Mouse (Mus musculus) right cerebral cortex, postnatal 14 days (tissue): Measurements from ENCODE around the gene Clec4e.
"Not testable (repeated sequence)": the region's sequence is repeated elsewhere in the genome, so short reads cannot be mapped to it uniquely, and the experiment has no call there.

Experiments used
- DNase-seq: peaks from one replicate; pipeline ENCODE4 v3.0.0; 2022

Gene Clec4e

DNA sequence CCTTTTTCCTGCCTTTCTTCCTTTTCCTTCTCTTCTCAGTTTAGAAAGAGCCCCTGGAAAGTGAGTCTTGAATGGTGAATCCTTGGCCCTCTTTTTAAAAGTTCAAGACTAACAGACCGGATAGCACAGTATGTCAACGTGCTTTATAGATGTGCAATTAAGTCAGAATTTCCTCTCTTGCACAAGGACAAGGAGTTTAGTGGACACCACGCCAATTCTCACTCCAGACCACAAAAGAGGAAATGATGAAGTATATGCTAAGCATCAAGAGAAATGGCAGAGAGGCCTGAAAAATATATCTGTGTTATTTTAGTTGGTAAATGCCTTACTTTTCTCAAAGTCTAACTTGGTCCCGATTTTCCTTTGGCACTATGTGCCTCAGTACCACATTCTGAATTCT lies at the start of gene Clec4e:
TSS of gene Clec4e (minus strand) at position 118 of the 400 bp plus-strand sequence.
- no peak for DNase-seq

DNA sequence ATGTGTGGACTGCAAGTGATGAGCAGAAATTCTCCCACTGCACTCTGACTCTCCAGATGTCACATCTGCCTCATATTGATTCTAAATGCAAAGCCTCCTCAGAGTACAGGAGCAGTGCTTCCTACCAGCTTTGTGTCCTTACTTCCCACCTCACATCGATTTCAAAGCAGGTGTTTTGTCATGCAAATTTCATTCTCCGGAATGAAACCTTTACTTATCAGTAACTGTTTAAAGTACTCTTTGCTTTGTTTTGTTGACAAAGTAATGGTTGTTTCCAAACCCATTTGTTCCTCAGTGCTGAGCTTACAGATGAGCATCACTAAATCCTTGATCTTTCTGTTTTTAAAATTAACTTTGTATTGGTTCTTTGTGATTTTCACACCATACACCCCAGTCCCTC lies 42.8 kb upstream of the Clec4e start:
- DNase-seq: no peak

DNA sequence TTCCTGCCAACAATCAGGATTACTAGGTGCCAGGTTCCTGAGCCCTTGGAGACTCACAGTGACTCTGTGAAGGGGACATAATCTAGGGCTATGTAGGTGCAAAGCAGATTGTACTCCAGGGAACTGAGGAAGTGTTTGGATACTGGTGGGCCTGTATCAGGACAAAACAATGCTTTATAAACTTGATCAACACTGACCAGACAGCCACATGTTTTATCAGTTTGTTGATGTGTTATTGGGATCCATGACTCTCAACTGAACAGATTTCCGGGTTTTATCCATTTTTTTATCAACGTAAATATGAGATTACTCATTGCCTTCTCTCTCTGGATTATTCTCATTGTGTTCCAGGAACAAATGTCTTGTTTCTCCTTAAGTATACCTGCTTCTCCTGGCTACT lies 18.4 kb upstream of the Clec4e start, which contains the start of gene Vmn2r19:
TSS of gene Vmn2r19 (plus strand) at position 301 of the 400 bp plus-strand sequence.
- DNase-seq: no peak

DNA sequence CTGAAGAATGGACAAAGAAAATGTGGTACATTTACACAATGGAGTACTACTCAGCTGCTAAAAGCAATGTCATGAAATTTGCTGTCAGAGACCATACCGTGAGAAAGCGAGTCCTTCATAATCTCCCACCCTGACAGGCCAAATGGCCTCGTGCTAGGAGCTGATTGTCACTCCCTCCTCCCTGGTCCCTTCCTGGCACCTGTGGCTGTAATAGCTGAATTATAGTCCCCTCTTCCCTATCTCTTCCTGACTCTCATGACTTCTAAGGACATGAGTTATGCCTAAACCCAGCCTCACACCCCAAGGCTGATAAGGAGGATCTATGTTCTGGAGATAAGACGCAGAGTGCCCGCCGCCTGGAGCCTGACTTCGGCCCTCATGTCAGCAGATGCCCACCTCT lies 16.6 kb upstream of the Clec4e start:
- DNase-seq: not testable (repeated sequence)

DNA sequence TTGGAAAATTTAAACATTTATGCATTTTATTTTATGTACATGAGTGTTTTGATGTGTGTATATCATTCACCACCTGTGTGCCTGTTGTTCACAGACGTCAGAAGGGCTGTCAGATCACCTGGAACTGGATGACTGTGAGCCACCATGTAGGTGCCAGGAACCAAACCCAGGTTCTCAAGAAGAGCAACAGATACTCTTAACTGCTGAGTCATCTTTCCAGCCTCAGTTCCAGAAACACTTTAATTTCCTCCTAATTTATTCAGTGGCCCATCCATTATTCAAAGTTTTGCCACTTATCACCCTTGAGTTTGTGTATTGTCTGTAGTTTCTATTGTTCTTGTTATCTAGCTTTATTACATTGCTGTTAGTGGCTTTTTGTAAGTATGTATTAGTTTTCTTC lies 7.0 kb upstream of the Clec4e start:
- DNase-seq: no peak

DNA sequence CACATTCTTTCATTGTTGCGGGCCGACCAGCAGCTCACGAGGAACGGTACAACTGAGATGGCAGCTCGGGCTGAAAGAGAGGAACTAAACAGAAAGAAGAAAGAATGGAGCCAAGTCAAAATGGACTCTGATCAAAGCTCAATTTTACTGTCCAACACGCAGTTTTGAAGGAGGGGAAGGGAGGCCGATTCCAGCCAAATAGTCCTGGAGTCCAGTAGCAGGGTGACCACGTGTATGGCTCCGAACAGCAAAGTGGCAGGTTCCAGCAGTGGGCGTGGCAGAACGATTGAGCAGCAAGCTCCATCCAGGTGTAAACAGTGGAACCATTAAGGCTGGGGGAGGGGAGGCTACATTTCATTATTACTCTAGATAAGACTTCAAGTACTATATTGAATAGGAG lies 3.8 kb upstream of the Clec4e start:
- not testable (repeated sequence) for DNase-seq

DNA sequence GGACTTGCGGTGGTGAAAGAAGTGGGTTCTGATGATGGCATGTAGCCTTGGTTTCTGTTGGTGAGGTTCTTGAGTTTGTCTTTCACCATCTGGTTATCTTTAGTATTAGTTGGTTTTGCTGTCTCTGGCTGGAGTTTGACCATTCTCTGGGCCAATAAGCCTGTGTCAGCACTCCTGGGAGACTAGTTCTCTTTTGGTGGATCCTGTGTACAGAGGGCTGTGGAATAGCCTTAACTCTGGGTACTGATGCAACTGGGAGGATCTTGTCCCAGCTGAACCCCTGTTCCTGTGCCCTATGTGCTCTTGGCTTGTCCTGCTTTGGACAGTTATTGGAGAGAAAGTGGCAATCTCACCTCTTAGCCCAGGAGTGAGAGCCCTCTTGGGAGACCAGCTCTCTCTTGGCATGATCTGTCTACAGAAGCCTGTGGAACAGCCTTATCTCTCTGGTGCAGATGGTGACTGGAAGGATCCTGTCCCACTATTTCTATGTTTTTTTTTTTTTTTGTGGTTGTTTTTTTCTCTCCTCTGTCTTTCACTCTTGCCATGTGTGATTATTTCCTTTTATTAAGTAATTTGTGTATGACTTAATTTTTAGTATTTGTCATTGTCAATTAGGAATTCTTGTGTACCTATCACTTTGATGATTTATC lies 3.2 kb upstream of the Clec4e start:
- no peak for DNase-seq

DNA sequence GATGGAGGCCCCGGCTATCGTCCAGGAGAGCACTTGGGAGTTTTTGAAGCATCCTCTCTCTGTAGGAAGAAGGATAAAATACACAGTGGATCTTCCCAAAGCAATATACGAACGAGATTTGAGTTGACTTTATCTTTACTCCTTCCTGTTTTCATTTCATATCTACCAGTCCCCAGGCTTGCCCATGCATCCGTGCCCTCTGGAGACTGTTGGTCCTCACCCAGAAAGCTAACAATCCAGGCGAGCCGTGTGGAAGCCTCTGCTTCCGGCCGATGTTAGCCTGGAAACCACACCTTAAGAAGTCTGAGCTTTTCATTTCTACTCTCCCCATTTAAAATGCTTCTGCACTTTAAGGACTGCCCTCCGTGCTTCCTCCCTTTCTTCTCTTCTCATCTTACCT lies 739 bp downstream of the Clec4e start:
- DNase-seq: no peak

DNA sequence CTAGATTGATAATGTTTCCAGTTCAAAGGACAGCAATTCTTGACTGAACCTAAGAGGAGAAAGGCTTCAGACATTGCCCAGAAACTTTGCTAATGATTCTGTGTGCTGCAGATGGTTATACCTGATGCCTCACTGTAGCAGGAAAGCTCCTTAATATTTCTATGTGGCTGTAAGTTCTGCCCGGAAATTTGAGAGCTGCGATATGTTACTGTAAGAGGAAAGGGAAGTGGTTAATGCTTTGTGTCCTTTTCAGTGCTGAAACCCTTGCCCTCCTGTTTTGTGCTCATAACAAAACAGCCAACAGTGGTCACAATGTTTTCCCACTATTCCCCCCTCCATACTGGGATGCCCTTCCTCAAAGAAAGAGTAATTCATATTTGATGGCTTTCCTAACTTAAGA lies 3.4 kb downstream of the Clec4e start:
- no peak for DNase-seq

DNA sequence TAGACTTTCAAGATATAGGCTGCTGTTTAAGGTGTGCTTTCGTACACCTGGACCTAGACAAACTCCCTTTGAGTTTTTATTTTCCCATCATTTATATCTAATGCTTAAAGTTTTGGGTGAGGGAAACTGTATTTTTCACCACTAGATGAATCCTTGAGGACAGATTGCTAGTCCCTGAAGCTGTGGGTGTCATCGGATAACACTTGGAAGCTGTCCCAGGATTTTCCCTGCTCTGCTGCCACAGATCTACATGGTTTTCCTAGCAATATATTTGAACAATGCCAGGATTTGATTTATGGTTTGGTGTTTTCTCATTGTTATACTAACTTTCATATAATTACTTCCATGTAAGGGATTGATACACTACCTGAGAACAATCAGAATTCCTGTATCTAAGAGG lies 10.2 kb downstream of the Clec4e start:
- no peak for DNase-seq

DNA sequence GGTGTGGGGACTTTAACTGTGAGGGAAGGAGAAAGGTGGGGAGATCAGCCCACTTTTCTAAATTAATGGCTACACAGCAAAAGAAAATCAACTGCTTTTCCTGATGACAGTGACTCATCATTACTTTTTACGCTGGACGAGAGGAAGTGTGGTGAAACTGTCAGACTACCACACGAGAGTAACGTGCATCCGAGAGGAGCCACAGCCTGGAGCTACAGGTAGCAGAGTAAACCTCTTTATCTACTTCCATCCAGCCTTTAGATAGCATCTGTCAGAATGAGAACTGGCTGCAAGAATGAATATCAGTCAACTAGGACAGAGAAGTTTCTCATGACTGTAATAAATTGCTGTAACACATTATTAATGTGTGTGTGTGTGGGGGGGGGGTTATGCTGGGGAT lies 22.7 kb downstream of the Clec4e start:
- DNase-seq: no peak

DNA sequence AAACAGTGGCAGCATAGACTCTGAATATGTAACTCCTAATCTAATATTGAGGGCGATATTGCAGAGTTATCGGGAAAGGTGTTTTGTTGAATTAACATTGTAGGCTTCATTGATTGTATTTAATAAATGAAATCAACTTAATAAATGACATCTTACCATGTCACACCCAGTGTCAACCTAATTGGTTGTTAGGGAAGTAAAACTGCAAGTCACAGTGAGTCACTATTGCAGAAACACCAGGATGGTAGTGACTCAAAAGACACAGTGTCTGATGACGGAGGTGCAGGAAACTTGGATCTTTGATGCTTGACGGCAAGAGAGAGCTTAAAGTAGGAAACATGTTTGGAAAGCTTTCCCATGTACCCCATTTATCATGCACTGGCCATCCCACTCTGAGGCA lies 23.9 kb downstream of the Clec4e start:
- DNase-seq: no peak

DNA sequence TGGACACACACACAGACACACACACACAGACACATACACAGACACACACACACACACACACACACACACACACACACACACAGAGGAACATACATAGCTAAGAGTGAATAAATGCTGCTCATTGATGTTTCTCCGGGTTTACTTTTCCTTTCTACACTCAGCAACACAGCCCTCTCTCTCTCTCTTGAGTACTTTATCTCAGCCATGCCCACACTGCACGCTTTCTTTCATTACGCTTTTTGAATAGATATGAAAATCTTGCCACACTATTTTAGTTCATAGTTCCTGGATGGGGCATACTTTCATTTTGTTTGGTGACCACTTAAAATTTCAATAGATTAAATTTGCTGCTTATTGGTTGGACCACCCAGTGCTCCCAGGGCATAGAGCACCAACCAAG lies 25.5 kb downstream of the Clec4e start:
- no peak for DNase-seq

DNA sequence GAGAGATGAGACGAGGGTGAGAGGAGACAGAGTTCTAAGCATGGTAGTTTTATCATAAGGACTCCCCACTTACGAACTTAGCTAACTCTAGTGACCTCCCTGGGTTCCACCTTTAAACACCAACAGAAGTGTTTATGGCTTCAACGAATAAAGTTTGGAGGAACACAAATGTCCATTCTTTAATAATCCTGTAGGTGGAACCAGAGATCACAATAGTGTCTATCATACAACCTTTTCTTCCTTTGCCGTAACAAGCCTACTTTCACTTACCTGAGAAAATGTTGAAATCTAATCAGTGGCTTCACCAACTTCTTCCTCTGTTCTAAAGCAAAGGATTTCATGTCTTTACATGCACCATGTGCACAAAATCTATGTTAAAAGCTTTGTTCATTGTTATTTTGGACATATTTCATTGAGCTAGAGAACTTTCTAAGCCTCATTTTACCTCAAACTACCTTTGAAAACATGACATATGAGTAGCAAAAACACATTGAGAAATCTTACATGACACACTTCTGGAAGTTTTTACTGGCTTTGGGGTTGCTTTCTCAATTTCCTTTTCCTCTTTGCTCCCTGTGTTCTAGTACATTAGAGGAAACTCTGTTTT lies 28.0 kb downstream of the Clec4e start, which contains the start of gene Clec4d:
TSS of gene Clec4d (plus strand) at position 557 of the 607 bp plus-strand sequence.
- DNase-seq: no peak

DNA sequence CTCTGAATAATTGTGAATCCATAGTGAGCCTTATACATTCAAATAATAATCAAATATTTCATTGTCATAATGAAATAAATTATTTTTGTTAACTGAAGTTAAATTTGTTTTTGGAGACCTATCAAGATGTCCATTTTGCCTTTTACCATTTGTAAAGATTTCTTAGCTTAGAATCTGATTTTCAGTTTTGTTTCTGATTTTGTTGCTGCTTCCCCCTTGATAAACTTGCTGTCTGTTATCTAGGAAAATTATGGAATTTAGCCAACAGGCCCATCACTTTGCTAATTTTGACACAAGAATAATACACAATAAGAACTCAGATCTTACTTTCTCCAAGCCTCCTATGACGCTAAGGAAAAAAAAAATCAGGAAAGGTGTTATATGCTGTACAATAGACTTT lies 28.8 kb downstream of the Clec4e start:
- no peak for DNase-seq

DNA sequence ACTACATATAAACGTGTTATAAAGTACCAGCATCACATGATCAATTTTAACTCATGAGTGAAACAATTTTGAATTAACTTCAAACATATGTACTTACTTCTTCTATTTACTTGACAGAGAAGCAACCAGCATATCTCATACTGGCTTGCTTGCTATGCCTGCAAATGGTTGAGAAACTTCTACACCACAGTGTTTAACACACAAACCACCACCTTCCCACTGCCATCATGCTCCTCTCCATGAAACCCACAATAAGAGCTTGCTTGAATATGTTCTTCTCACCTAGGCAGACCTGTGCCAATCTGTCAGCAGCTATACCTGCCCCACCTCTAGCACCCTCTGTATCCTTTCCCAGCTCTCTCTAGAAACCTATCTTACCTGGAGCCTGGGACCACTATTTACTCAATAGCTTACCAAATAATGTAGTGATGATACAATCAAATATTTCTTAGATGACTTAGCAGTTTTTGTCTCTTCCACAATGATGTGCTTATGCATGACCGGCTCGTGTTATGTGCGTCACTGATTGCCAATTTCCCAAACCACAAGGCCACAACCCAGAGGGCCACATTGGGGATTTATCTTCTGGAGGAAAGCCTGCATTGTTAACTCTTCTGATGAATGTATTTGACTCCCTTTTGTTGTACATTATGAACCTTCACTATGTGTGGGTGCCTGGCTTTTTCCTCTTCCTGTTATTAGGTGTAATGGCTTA lies 29.6 kb downstream of the Clec4e start:
- no peak for DNase-seq

DNA sequence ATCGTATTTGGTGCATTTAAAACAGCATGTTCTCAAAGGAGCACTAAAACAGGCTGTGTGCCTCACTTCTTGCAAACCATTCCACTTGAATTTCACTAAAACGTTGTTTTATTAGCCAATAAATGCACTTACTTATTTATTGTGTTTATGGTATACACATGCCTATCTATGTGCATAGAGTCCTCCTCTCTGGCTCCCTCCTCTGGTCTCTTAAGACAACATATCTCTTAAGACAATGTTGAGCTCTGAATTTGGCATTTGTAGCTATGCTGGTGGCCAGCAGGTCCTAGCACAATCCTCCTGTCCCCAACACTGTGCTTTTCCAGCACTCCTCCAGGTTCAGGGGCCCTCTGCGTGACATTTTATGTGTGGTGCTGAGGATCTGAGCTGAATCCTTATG lies 30.7 kb downstream of the Clec4e start:
- DNase-seq: no peak

DNA sequence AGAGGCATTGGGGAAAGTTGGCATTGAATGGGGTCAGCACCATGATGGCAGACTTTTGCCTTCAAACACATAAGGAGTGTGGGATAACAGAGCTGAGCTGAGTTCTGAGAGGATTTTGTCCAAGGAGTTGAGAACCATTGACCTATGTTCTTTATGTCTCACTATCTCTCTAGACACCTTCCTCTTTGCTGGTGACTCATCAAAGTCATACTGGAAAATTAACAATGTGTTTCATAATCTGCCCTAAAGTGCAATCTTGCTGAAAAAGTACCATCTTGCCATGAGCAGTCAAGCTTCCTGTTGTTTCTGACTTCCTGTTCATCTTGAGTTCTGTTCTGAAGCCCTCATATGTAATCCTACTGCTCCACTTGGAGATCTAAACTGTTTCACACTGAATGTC lies 36.9 kb downstream of the Clec4e start:
- DNase-seq: no peak

DNA sequence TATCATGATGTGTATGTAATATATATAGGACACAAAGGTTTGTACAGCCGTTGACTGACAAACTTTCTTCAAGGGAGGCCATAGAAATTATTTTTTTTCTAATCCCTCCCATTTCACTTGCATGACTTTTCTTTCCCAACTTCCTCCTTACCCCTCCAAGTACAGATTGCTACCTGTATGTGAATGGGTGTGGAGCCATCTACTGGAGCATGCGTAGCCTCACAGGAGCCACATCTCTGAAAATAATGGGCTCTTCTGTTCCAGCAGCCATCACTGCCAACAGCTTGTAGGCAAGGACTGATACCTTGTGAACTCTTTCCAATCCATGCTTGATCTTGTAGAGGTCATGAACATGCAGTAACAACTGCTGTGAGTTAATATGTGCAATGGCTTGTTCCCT lies 40.8 kb downstream of the Clec4e start:
- DNase-seq: not testable (repeated sequence)

DNA sequence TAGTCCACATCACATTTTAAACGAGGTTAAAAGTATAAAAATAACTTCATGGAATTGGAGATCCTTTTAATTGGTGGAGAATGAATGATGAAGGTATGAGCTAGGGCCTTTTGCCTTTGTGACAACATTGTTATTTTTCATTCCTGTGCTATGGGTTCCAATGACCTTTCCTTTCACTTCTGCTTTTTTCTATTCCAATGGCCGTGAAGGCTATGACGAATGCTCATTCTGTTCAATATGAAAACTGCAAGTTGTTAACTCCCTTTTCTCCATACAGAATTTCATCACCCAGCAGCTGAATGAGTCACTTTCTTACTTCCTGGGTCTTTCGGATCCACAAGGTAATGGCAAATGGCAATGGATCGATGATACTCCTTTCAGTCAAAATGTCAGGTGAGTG lies 45.5 kb downstream of the Clec4e start:
- DNase-seq: no peak

DNA sequence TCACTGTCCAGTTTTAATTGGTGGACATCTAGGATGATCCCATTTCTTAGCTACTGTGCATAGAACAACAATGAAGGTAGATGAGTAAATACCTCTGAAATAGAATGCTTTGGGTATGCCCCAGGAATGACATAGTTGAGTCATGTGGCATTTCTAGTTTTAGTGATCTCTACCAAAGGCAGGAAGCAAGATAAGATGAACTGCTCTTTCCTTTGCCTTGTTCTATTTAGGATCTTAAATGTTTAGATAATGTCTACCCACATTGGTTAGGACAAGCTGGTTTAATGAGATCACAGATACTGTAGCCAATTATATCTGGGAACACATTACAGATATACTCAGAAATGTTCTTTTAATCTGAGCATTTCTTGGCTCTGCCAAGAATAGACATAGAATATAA lies 52.1 kb downstream of the Clec4e start:
- DNase-seq: no peak
